Mouse (Mus musculus): ENCODE measurements around the gene Gm28043.

DNA sequence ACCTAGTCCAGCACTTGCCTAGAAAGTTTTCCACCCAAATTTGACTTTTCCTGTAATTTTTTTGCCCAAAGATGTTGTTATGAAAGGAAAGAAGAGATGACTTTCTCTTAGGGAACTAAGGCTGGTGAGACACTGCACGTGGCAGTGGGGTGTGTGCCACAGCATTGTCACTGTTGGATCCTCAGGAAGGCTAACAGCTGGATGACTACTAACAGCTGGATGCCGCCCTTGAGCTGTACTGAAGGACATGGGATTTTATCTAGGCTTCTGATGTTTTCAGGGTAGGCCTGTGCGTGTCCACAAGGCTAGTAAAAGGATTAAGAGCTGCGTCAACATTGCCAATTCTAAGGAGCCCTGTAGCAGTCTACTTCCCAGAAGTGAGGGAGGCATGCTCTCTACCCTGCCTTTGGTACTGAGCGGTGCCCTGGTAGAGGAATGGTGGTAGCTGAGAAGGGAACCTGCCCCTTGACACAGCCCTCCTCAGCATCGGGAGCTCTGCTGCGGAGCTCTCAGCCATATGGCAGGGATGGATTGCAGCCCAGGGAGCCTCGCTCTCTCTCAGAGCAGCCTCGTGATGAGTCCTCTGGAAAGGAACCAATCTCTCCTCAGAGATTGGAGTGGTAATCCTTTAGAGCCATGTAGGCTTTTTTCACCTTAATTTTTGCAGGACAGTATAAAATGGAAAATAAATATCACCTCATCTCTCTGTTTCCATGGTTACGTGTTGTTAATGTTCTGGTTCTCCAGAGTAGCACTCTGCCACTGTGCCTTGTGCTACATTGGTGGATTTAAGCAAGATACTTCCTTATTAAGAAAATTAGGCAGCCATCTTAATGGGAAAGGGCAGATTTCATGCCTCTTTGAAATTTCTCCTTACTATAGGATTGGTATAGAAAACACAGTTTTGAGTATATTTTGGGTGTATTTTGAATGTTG lies 53.6 kb downstream of the Gm28043 start:
- TF ChIP-seq CTCF (IDR thresholded peaks at IDR 0.05) (no peak), EP300 (IDR thresholded peaks at IDR 0.05) (no peak)

Data from lung, postnatal 0 days (tissue).